Mouse (Mus musculus) myocyte (in vitro differentiated cells): ENCODE data around the gene Rab3d.

Experiments
- CEBPB ChIP-seq: IDR thresholded peaks from 2 replicates; pipeline ENCODE4 v1.6.1; 2011; ENCODE audit warnings: mild to moderate bottlenecking, moderate library complexity; ENCODE audit not compliant: poor library complexity, insufficient read depth, severe bottlenecking
- E2F4 ChIP-seq: IDR thresholded peaks from one replicate; pipeline ENCODE4 v1.6.1; 2011; ENCODE audit warnings: mild to moderate bottlenecking, control low read depth, moderate library complexity; ENCODE audit not compliant: insufficient read depth
- MYOD1 ChIP-seq, 3 experiments: IDR thresholded peaks; one replicate each; pipeline ENCODE4 v1.6.1; 2011; ENCODE audit warnings: control low read depth in 2 of 3, low read depth in 2 of 3, mild to moderate bottlenecking in 2 of 3, moderate library complexity in 1 of 3; ENCODE audit not compliant: insufficient read length in 2 of 3, control insufficient read depth in 1 of 3
- POLR2A ChIP-seq: IDR thresholded peaks from one replicate; pipeline ENCODE4 v1.6.1; 2011; ENCODE audit warnings: low read depth, mild to moderate bottlenecking, control low read depth, moderate library complexity; ENCODE audit not compliant: insufficient read length
- TCF12 ChIP-seq: IDR thresholded peaks from one replicate; pipeline ENCODE4 v1.6.1; 2011; ENCODE audit warnings: mild to moderate bottlenecking, control low read depth; ENCODE audit not compliant: poor library complexity, insufficient read depth, severe bottlenecking
- TCF3 ChIP-seq: IDR thresholded peaks from one replicate; pipeline ENCODE4 v1.6.1; 2011; ENCODE audit warnings: low read depth, control low read depth; ENCODE audit not compliant: insufficient read length

DNA sequence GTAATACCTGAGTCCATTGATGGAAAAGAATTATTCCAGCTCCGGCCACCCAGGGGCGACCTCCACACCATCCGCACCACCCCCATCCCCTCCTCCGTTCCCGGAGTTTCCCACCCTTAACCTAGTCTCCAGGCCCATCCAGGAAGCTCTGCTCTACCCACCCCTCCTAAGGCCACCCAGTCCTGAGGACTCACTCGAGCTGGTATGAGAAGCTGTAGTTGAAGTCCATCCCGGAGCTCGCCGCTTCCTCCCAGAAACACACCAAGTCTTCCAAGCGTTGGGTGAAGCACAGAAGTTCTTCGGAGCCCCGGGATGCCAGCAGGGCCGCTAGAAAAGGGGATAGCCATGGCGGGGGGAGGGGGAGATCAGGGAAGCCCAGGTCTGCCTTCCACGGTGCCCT, 44.0 kb upstream of the Rab3d start:
- no peak for TF ChIP-seq POLR2A
- no peak for TF ChIP-seq TCF12
- TF ChIP-seq CEBPB: no peak
- TF ChIP-seq MYOD1 (IDR thresholded peaks at IDR 0.05; ENCODE audit: control insufficient read depth in 1 of 3, insufficient read length in 2 of 3, low read depth in 2 of 3): no peak
- TF ChIP-seq TCF3: no peak
- TF ChIP-seq E2F4: no peak
